Mouse (Mus musculus): ENCODE results near the gene Gcnt2. TPM values are rescaled to one million over a fixed set of nuclear protein-coding genes. Genes with fewer than 3 reads are reported as not detected.

The Gcnt2 gene
- polyA plus RNA-seq, 1 experiment = 5.3 TPM

- Histone ChIP-seq H3K27ac (replicated peaks; ENCODE audit: low read depth, low read length) (peak overlapping the region; percentile 96), H3K4me3 (ENCODE audit: insufficient read depth, low read depth, low read length) (peak overlapping the region; percentile 73), H3K4me1 (ENCODE audit: control insufficient read depth, insufficient read depth, insufficient read length, low read length) (peaks cover 2% of the 10 kb centered on the region; the same call in 1 of the 2 replicates)
Measured at GRCm38 (mm10) chr13:40854451-40855058, 5.0 kb upstream of the Gcnt2 start.

GRCm38 (mm10) chr13:40855266-40855665, 4.3 kb upstream of the Gcnt2 start:
- Histone ChIP-seq H3K27ac (replicated peaks; ENCODE audit: low read depth, low read length) (peak overlapping the region; percentile 64), H3K4me1 (ENCODE audit: control insufficient read depth, insufficient read depth, insufficient read length, low read length) (peaks cover 2% of the 10 kb centered on the region; the same call in 1 of the 2 replicates), H3K4me3 (ENCODE audit: insufficient read depth, low read depth, low read length) (no peak overlapping the region; the same call in 1 of the 2 replicates)

GRCm38 (mm10) chr13:40856786-40857185, 2.8 kb upstream of the Gcnt2 start:
- H3K4me3 ChIP-seq (ENCODE audit: insufficient read depth, low read depth, low read length) = no peak overlapping the region
- no peak overlapping the region for H3K27ac ChIP-seq (replicated peaks; ENCODE audit: low read depth, low read length)

GRCm38 (mm10) chr13:40857281-40857818, 2.2 kb upstream of the Gcnt2 start:
- H3K4me3 ChIP-seq (ENCODE audit: insufficient read depth, low read depth, low read length) = no peak overlapping the region
- 0 out of 2 replicates have a peak overlapping the region, but pooled peaks have one; percentile 13 for H3K27ac ChIP-seq (replicated peaks; ENCODE audit: low read depth, low read length)

More at GRCm38 (mm10) chr13:40856786-40857185, 2.8 kb upstream of the Gcnt2 start:
- peaks cover 2% of the 10 kb centered on the region; the same call in 1 of the 2 replicates for H3K4me1 ChIP-seq (ENCODE audit: control insufficient read depth, insufficient read depth, insufficient read length, low read length)

GRCm38 (mm10) chr13:40859225-40859624, 329 bp upstream of the Gcnt2 start:
- peak overlapping the region; percentile 67; the same call in 1 of the 2 replicates for H3K4me3 ChIP-seq (ENCODE audit: insufficient read depth, low read depth, low read length)
- H3K27ac ChIP-seq (replicated peaks; ENCODE audit: low read depth, low read length) = no peak overlapping the region

More at GRCm38 (mm10) chr13:40857281-40857818, 2.2 kb upstream of the Gcnt2 start:
- H3K4me1 ChIP-seq (ENCODE audit: control insufficient read depth, insufficient read depth, insufficient read length, low read length) = peaks cover 2% of the 10 kb centered on the region; the same call in 1 of the 2 replicates

GRCm38 (mm10) chr13:40863006-40863405, 3.5 kb downstream of the Gcnt2 start:
- Histone ChIP-seq H3K4me3 (ENCODE audit: insufficient read depth, low read depth, low read length) (no peak overlapping the region), H3K27ac (replicated peaks; ENCODE audit: low read depth, low read length) (no peak overlapping the region), H3K4me1 (ENCODE audit: control insufficient read depth, insufficient read depth, insufficient read length, low read length) (no peaks in the 10 kb centered on the region)

More at GRCm38 (mm10) chr13:40859225-40859624, 329 bp upstream of the Gcnt2 start:
- H3K4me1 ChIP-seq (ENCODE audit: control insufficient read depth, insufficient read depth, insufficient read length, low read length) = no peaks in the 10 kb centered on the region

GRCm38 (mm10) chr13:40868844-40869587, 9.5 kb downstream of the Gcnt2 start:
- Histone ChIP-seq H3K4me1 (ENCODE audit: control insufficient read depth, insufficient read depth, insufficient read length, low read length) (0 out of 2 replicates have a peak, but pooled peaks cover 2% of the 10 kb centered on the region), H3K4me3 (ENCODE audit: insufficient read depth, low read depth, low read length) (no peak overlapping the region), H3K27ac (replicated peaks; ENCODE audit: low read depth, low read length) (no peak overlapping the region)

GRCm38 (mm10) chr13:40874021-40874420, 14.5 kb downstream of the Gcnt2 start:
- H3K4me1 ChIP-seq (ENCODE audit: control insufficient read depth, insufficient read depth, insufficient read length, low read length) = no peaks in the 10 kb centered on the region

GRCm38 (mm10) chr13:40875415-40875814, 15.9 kb downstream of the Gcnt2 start:
- H3K27ac ChIP-seq (replicated peaks; ENCODE audit: low read depth, low read length) = no peak overlapping the region
- no peak overlapping the region for H3K4me3 ChIP-seq (ENCODE audit: insufficient read depth, low read depth, low read length)
- no peaks in the 10 kb centered on the region for H3K4me1 ChIP-seq (ENCODE audit: control insufficient read depth, insufficient read depth, insufficient read length, low read length)

More at GRCm38 (mm10) chr13:40874021-40874420, 14.5 kb downstream of the Gcnt2 start:
- H3K4me3 ChIP-seq (ENCODE audit: insufficient read depth, low read depth, low read length) = no peak overlapping the region
- no peak overlapping the region for H3K27ac ChIP-seq (replicated peaks; ENCODE audit: low read depth, low read length)

GRCm38 (mm10) chr13:40877589-40877988, 18.0 kb downstream of the Gcnt2 start:
- no peaks in the 10 kb centered on the region for H3K4me1 ChIP-seq (ENCODE audit: control insufficient read depth, insufficient read depth, insufficient read length, low read length)
- no peak overlapping the region for H3K4me3 ChIP-seq (ENCODE audit: insufficient read depth, low read depth, low read length)
- H3K27ac ChIP-seq (replicated peaks; ENCODE audit: low read depth, low read length) = no peak overlapping the region

GRCm38 (mm10) chr13:40880557-40880956, 21.0 kb downstream of the Gcnt2 start:
- no peaks in the 10 kb centered on the region for H3K4me1 ChIP-seq (ENCODE audit: control insufficient read depth, insufficient read depth, insufficient read length, low read length)
- H3K4me3 ChIP-seq (ENCODE audit: insufficient read depth, low read depth, low read length) = no peak overlapping the region
- no peak overlapping the region for H3K27ac ChIP-seq (replicated peaks; ENCODE audit: low read depth, low read length)

GRCm38 (mm10) chr13:40882606-40883005, 23.1 kb downstream of the Gcnt2 start:
- peaks cover 13% of the 10 kb centered on the region for H3K4me1 ChIP-seq (ENCODE audit: control insufficient read depth, insufficient read depth, insufficient read length, low read length)
- no peak overlapping the region for H3K27ac ChIP-seq (replicated peaks; ENCODE audit: low read depth, low read length)
- H3K4me3 ChIP-seq (ENCODE audit: insufficient read depth, low read depth, low read length) = no peak overlapping the region

- Histone ChIP-seq H3K4me3 (ENCODE audit: insufficient read depth, low read depth, low read length) (no peak overlapping the region), H3K4me1 (ENCODE audit: control insufficient read depth, insufficient read depth, insufficient read length, low read length) (peaks cover 16% of the 10 kb centered on the region), H3K27ac (replicated peaks; ENCODE audit: low read depth, low read length) (no peak overlapping the region)
Measured at GRCm38 (mm10) chr13:40883903-40884302, 24.3 kb downstream of the Gcnt2 start.

GRCm38 (mm10) chr13:40884878-40885277, 25.3 kb downstream of the Gcnt2 start:
- Histone ChIP-seq H3K4me1 (ENCODE audit: control insufficient read depth, insufficient read depth, insufficient read length, low read length) (peaks cover 16% of the 10 kb centered on the region), H3K4me3 (ENCODE audit: insufficient read depth, low read depth, low read length) (no peak overlapping the region), H3K27ac (replicated peaks; ENCODE audit: low read depth, low read length) (no peak overlapping the region)

GRCm38 (mm10) chr13:40885935-40886642, 26.5 kb downstream of the Gcnt2 start:
- Histone ChIP-seq H3K4me1 (ENCODE audit: control insufficient read depth, insufficient read depth, insufficient read length, low read length) (peaks cover 22% of the 10 kb centered on the region), H3K27ac (replicated peaks; ENCODE audit: low read depth, low read length) (0 out of 2 replicates have a peak overlapping the region, but pooled peaks have one; percentile 10), H3K4me3 (ENCODE audit: insufficient read depth, low read depth, low read length) (peak overlapping the region; percentile 58)

Data from brown adipose tissue, adult 24 weeks (tissue).